In genomic region chr12:73998128-73998456, GRCm38 (mm10) we compare ENCODE assay signal across 9 mouse cellular contexts. TPM values are rescaled to one million over a fixed set of nuclear protein-coding genes. Genes with fewer than 3 reads are reported as not detected.
A peak's percentile ranks its signal among the peaks of the same experiment; 100 is the strongest.
DNase-seq lines count a peak whose midpoint lies in the region; ATAC-seq lines count a peak whose summit lies in the region.
"Had no signal": no experiment of that assay in that cellular context is flagged by ENCODE, and none has a peak within 500 bp of the region (broad histone marks: within the 10 kb centered on the region; RNA-seq: fewer than 3 reads in every experiment).

No protein-coding gene starts in this region.

- H3K27ac ChIP-seq in embryonic facial prominence, embryonic 12.5 days, result no peak overlapping the region
- peak overlapping the region; percentile 85 for H3K27ac ChIP-seq in hindbrain, embryonic 15.5 days (replicated peaks)
- H3K27ac ChIP-seq in midbrain, embryonic 16.5 days (ENCODE audit: low read length), result peak overlapping the region; percentile 88
- H3K27ac ChIP-seq: macrophage had no signal

- WGBS in embryonic facial prominence, embryonic 12.5 days, result 33% methylated on average over 5 of the region's 5 CpGs
- WGBS in hindbrain, embryonic 15.5 days, result 21% methylated on average over 5 of the region's 5 CpGs
- WGBS in midbrain, embryonic 16.5 days, result 26% methylated on average over 5 of the region's 5 CpGs

- intact Hi-C loops in left cerebral cortex, postnatal 4 days (cut with DNase I), result no loop called here

- H3K4me1 ChIP-seq in embryonic facial prominence, embryonic 12.5 days, result peaks cover 5% of the 10 kb centered on the region; the same call in 1 of the 2 replicates
- peaks cover 26% of the 10 kb centered on the region for H3K4me1 ChIP-seq in hindbrain, embryonic 15.5 days (replicated peaks)
- peaks cover 18% of the 10 kb centered on the region for H3K4me1 ChIP-seq in midbrain, embryonic 16.5 days (ENCODE audit: control insufficient read depth, insufficient read depth, low read length)

- H3K4me3 ChIP-seq in embryonic facial prominence, embryonic 12.5 days, result peak overlapping the region; percentile 58
- H3K4me3 ChIP-seq in hindbrain, embryonic 15.5 days, result peak overlapping the region; percentile 58
- H3K4me3 ChIP-seq in midbrain, embryonic 16.5 days (ENCODE audit: low read depth, low read length), result peak overlapping the region; percentile 71

- H3K9me3 ChIP-seq in embryonic facial prominence, embryonic 12.5 days, result no peaks in the 10 kb centered on the region
- no peaks in the 10 kb centered on the region for H3K9me3 ChIP-seq in hindbrain, embryonic 15.5 days
- H3K9me3 ChIP-seq in midbrain, embryonic 16.5 days (replicated peaks; ENCODE audit: control insufficient read depth, low read length, poor library complexity, severe bottlenecking), result no peaks in the 10 kb centered on the region

- peak; percentile 14 for DNase-seq in left cerebral cortex, postnatal 4 days
- no peak for DNase-seq in left cerebral cortex, adult 8-10 months (ENCODE audit: low spot score in 2 of 2)
- no peak for DNase-seq in urinary bladder, postnatal 10 days (ENCODE audit: low spot score)
- no peak for DNase-seq in spleen, adult 12 weeks (ENCODE audit: low spot score)
- no peak for DNase-seq in lung, adult 18-20 months

- H3K4me2 ChIP-seq in embryonic facial prominence, embryonic 12.5 days (replicated peaks), result peak overlapping the region; percentile 90
- peak overlapping the region; percentile 68 for H3K4me2 ChIP-seq in hindbrain, embryonic 15.5 days
- H3K4me2 ChIP-seq in midbrain, embryonic 16.5 days (ENCODE audit: low read length), result peak overlapping the region; percentile 81

- H3K9ac ChIP-seq in embryonic facial prominence, embryonic 12.5 days, result peak overlapping the region; percentile 63
- H3K9ac ChIP-seq in hindbrain, embryonic 15.5 days, result peak overlapping the region; percentile 69
- peak overlapping the region; percentile 92 for H3K9ac ChIP-seq in midbrain, embryonic 16.5 days (ENCODE audit: low read depth, low read length)

- ATAC-seq in embryonic facial prominence, embryonic 12.5 days (ENCODE audit: insufficient number of reproducible peaks, insufficient read depth, low FRiP score, low TSS enrichment), result no peak
- no peak; the same call in 1 of the 2 replicates for ATAC-seq in hindbrain, embryonic 15.5 days (ENCODE audit: low FRiP score, low read depth)
- ATAC-seq in midbrain, embryonic 16.5 days, result no peak; the same call in 1 of the 2 replicates

- peaks cover 29% of the 10 kb centered on the region for H3K27me3 ChIP-seq in embryonic facial prominence, embryonic 12.5 days
- no peaks in the 10 kb centered on the region for H3K27me3 ChIP-seq in hindbrain, embryonic 15.5 days
- no peaks in the 10 kb centered on the region for H3K27me3 ChIP-seq in midbrain, embryonic 16.5 days (ENCODE audit: control insufficient read depth, insufficient read depth, low read depth, low read length)

- H3K36me3 ChIP-seq in embryonic facial prominence, embryonic 12.5 days, result no peaks in the 10 kb centered on the region
- H3K36me3 ChIP-seq in hindbrain, embryonic 15.5 days, result no peaks in the 10 kb centered on the region
- no peaks in the 10 kb centered on the region for H3K36me3 ChIP-seq in midbrain, embryonic 16.5 days (ENCODE audit: control insufficient read depth, insufficient read depth, low read length)

RNA-seq across cellular contexts. Expression of gene Syt16, which starts 0.6 kb away (rescaled TPM):
- 100 to 1,000 TPM; 107 TPM for total RNA-seq in left cerebral cortex, postnatal 4 days (2021)
- 10 to 100 TPM; 71.8 to 83.4 (median 74.2) TPM for total RNA-seq in left cerebral cortex, adult 8-10 months (2022)
- 7.7 and 9.6 TPM in 2 replicates for polyA plus RNA-seq in embryonic facial prominence, embryonic 12.5 days (2016; fragmentation: Nextera tagmentation; extraction: Ambion mirVana)
- 71.3 and 81.7 TPM in 2 replicates for polyA plus RNA-seq in hindbrain, embryonic 15.5 days (2015; fragmentation: Nextera tagmentation; extraction: Ambion mirVana)
- 96.0 and 101 TPM in 2 replicates for polyA plus RNA-seq in midbrain, embryonic 16.5 days (2015; fragmentation: Nextera tagmentation; extraction: Ambion mirVana)
- polyA plus RNA-seq: macrophage had no signal

RNA-seq across cellular contexts. Expression of gene Snapc1, which starts 33.8 kb away (rescaled TPM):
- 10 to 100 TPM; 31.6 to 37.1 TPM for total RNA-seq in left cerebral cortex, postnatal 4 days (2021)
- total RNA-seq in left cerebral cortex, adult 8-10 months (2022), result 10 to 100 TPM; 37.6 to 46.6 (median 41.7) TPM
- polyA plus RNA-seq in embryonic facial prominence, embryonic 12.5 days (2016; fragmentation: Nextera tagmentation; extraction: Ambion mirVana), result 23.6 and 25.2 TPM in 2 replicates
- 34.9 and 38.6 TPM in 2 replicates for polyA plus RNA-seq in hindbrain, embryonic 15.5 days (2015; fragmentation: Nextera tagmentation; extraction: Ambion mirVana)
- polyA plus RNA-seq in midbrain, embryonic 16.5 days (2015; fragmentation: Nextera tagmentation; extraction: Ambion mirVana), result 37.0 and 39.4 TPM in 2 replicates
